Mouse (Mus musculus): ENCODE data around the gene Amy2a2. TPM values are rescaled to one million over a fixed set of nuclear protein-coding genes. Genes with fewer than 3 reads are reported as not detected.
"Not testable (repeated sequence)": the region's sequence is repeated elsewhere in the genome, so short reads cannot be mapped to it uniquely, and the experiment has no call there.

Gene Amy2a2
- not detected in 2 replicates for polyA plus RNA-seq (2014; fragmentation: Nextera tagmentation; extraction: Ambion mirVana)

- H3K36me3 ChIP-seq (ENCODE audit: control insufficient read depth, insufficient read depth, low read length); H3K4me3 ChIP-seq (ENCODE audit: control insufficient read depth in 1 of 2, insufficient read depth in 1 of 2, low read depth in 1 of 2, low read length in 2 of 2); H3K9me3 ChIP-seq (ENCODE audit: control insufficient read depth, low read length); H3K4me2 ChIP-seq (ENCODE audit: low read length); H3K9ac ChIP-seq (ENCODE audit: low read length); H3K4me1 ChIP-seq (ENCODE audit: control insufficient read depth in 2 of 2, insufficient read depth in 2 of 2, low read length in 2 of 2); ATAC-seq (ENCODE audit: insufficient number of reproducible peaks, insufficient read depth, low FRiP score, low read depth); H3K27me3 ChIP-seq (ENCODE audit: control insufficient read depth, insufficient read depth, low read length); H3K27ac ChIP-seq (replicated peaks in 1 of 2; ENCODE audit: control insufficient read depth in 1 of 2, insufficient read depth in 1 of 2, low read depth in 2 of 2, low read length in 2 of 2): not testable (repeated sequence)
- WGBS: no CpG with 5 or more reads among the region's 4 CpGs
Measured at GRCm38 (mm10) chr3:113356558-113356957, at the start of gene Amy2a2. Gene Amy2a2 (minus strand): TSS chr3:113356658.

GRCm38 (mm10) chr3:113345484-113345883, 11.0 kb downstream of the Amy2a2 start:
- H3K9me3 ChIP-seq (ENCODE audit: control insufficient read depth, low read length); H3K4me2 ChIP-seq (ENCODE audit: low read length); H3K27me3 ChIP-seq (ENCODE audit: control insufficient read depth, insufficient read depth, low read length); H3K27ac ChIP-seq (replicated peaks in 1 of 2; ENCODE audit: control insufficient read depth in 1 of 2, insufficient read depth in 1 of 2, low read depth in 2 of 2, low read length in 2 of 2); H3K36me3 ChIP-seq (ENCODE audit: control insufficient read depth, insufficient read depth, low read length); H3K4me3 ChIP-seq (ENCODE audit: control insufficient read depth in 1 of 2, insufficient read depth in 1 of 2, low read depth in 1 of 2, low read length in 2 of 2); H3K4me1 ChIP-seq (ENCODE audit: control insufficient read depth in 2 of 2, insufficient read depth in 2 of 2, low read length in 2 of 2); H3K9ac ChIP-seq (ENCODE audit: low read length); ATAC-seq (ENCODE audit: insufficient number of reproducible peaks, insufficient read depth, low FRiP score, low read depth): not testable (repeated sequence)

- H3K36me3 ChIP-seq (ENCODE audit: control insufficient read depth, insufficient read depth, low read length); H3K9ac ChIP-seq (ENCODE audit: low read length); H3K4me3 ChIP-seq (ENCODE audit: control insufficient read depth in 1 of 2, insufficient read depth in 1 of 2, low read depth in 1 of 2, low read length in 2 of 2); H3K4me2 ChIP-seq (ENCODE audit: low read length); H3K4me1 ChIP-seq (ENCODE audit: control insufficient read depth in 2 of 2, insufficient read depth in 2 of 2, low read length in 2 of 2); ATAC-seq (ENCODE audit: insufficient number of reproducible peaks, insufficient read depth, low FRiP score, low read depth); H3K27ac ChIP-seq (replicated peaks in 1 of 2; ENCODE audit: control insufficient read depth in 1 of 2, insufficient read depth in 1 of 2, low read depth in 2 of 2, low read length in 2 of 2); H3K27me3 ChIP-seq (ENCODE audit: control insufficient read depth, insufficient read depth, low read length); H3K9me3 ChIP-seq (ENCODE audit: control insufficient read depth, low read length): not testable (repeated sequence)
- WGBS: no CpG with 5 or more reads among the region's 4 CpGs
Measured at GRCm38 (mm10) chr3:113323952-113324351, 32.5 kb downstream of the Amy2a2 start, which contains the start of gene Amy2a3. Gene Amy2a3 (minus strand): TSS chr3:113324052.

GRCm38 (mm10) chr3:113312937-113313336, 43.5 kb downstream of the Amy2a2 start:
- no CpG with 5 or more reads among the region's 3 CpGs for WGBS
- H3K4me1 ChIP-seq (ENCODE audit: control insufficient read depth in 2 of 2, insufficient read depth in 2 of 2, low read length in 2 of 2); H3K27ac ChIP-seq (replicated peaks in 1 of 2; ENCODE audit: control insufficient read depth in 1 of 2, insufficient read depth in 1 of 2, low read depth in 2 of 2, low read length in 2 of 2); H3K9me3 ChIP-seq (ENCODE audit: control insufficient read depth, low read length); H3K9ac ChIP-seq (ENCODE audit: low read length); ATAC-seq (ENCODE audit: insufficient number of reproducible peaks, insufficient read depth, low FRiP score, low read depth); H3K4me2 ChIP-seq (ENCODE audit: low read length); H3K36me3 ChIP-seq (ENCODE audit: control insufficient read depth, insufficient read depth, low read length); H3K27me3 ChIP-seq (ENCODE audit: control insufficient read depth, insufficient read depth, low read length); H3K4me3 ChIP-seq (ENCODE audit: control insufficient read depth in 1 of 2, insufficient read depth in 1 of 2, low read depth in 1 of 2, low read length in 2 of 2): not testable (repeated sequence)

Other genes starting within 250 kb of the Amy2a2 start
- gene Amy2a5, start 97.8 kb downstream of the Amy2a2 start, polyA plus RNA-seq (2014; fragmentation: Nextera tagmentation; extraction: Ambion mirVana): not detected in 2 replicates
- gene Amy2a4, start 65.2 kb downstream of the Amy2a2 start, polyA plus RNA-seq (2014; fragmentation: Nextera tagmentation; extraction: Ambion mirVana): not detected in 2 replicates
- not detected in 2 replicates for gene Amy2a3, start 32.6 kb downstream of the Amy2a2 start, polyA plus RNA-seq (2014; fragmentation: Nextera tagmentation; extraction: Ambion mirVana)
- not detected in 2 replicates for gene Amy2a1, start 175.8 kb upstream of the Amy2a2 start, polyA plus RNA-seq (2014; fragmentation: Nextera tagmentation; extraction: Ambion mirVana)